Mouse (Mus musculus) liver, embryonic 14.5 days (tissue): ENCODE measurements around the gene Ifnar2.

Experiments
- CTCF ChIP-seq: IDR thresholded peaks from 2 replicates; pipeline ENCODE4 v1.5.1; 2016; ENCODE audit warnings: antibody characterized with exemption, low read depth, control low read depth
- EP300 ChIP-seq: IDR thresholded peaks from 2 replicates; pipeline ENCODE4 v1.6.1; 2016; ENCODE audit warnings: antibody characterized with exemption, low read depth

DNA sequence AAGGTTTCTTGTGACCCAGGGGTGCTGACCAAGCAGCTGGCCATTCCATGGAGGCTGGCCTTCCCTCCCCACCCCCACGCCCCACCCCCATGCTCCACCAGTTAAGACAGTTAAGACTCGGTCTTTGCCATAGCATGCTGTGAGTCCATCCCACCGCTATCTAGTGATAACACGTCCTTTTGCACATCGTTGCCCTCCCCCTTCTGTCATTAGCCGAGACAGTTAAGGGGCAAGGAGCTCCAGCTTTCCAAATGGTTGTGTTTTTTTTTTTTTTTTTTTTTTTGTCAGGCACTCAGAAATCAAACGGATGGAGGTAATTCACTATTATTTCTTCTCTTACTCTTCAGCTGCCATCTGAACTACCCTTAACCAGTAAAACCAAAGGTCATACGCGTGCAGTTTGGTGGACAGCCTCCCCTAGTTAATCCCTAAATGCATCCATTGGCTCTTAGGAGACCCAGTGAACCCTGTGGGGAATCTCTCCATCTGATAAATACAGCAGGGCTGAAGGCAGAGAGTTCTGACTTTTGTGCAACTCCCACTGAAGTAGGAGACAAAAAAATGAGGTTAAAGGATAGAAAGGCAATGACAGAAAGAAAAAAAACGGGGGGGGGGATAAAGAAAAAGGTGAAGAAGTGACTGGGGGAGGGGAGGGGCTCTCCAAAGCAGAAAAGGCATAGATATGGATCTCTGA, 24.4 kb downstream of the Ifnar2 start:
- TF ChIP-seq CTCF (no peak), EP300 (peak; percentile 67)
